Mouse (Mus musculus) thymus, postnatal 25 days (tissue): ENCODE data around the gene Zdhhc14.

Source experiments
- DNase-seq: peaks from one replicate; pipeline ENCODE4 v3.0.0; 2022

Gene Zdhhc14

DNA sequence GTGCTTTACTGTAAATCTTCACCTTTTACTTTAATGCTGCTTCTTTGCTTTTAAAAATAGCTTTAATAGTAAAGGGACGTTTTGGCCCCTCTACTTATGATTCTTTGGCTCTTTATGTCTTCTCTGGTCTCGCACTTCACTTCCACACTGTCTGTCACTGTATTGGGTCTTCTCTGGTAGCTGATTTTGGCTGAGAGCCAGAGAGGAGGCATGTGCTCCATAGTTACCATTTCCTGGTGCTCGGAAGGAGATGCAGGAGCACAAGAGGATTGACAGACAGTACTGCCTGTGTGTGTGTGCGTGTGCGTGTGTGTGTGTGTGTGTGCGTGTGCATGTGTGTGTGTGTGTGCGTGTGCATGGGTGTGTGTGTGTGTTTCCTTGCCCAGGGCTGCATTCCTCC, 14.2 kb downstream of the Zdhhc14 start:
- DNase-seq: no peak

DNA sequence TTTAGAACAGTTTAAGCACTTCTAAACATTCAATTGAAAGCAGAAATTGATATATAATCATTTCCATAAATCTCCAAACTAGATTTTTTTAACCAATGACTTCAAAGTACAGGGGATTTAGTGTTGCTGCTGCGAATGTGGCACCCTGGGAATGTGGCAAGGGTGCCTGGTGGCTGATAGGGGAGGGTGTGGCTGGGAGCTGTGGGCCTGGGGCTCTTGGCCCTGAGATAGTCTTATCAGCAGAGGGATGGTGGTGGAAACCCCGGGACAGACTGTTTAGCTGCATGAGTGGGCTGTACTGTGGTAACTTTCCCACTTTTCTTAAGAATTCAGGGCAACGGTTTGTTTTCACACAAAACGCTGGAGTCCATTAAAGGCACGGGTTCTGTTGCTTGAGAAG, 14.6 kb downstream of the Zdhhc14 start:
- DNase-seq: no peak

DNA sequence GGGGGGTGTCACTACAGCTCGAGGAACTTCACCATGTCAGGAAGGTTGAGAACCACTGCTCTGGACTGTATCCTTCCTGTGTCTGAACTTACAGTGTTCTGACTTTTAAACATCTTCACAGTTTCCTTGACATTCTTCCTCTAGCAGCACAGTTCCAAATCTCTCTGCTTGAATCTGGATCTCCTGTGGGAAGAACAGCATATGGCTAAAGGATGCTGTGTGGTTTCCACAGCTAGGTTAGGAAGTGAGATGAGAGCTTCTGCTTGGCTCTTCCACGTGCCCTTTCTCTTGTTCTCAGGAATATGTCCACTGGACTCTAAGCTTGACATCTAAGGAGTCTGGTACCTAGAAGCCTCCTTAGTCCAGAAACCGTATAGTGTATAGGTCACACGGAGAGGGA, 15.7 kb downstream of the Zdhhc14 start:
- no peak for DNase-seq

DNA sequence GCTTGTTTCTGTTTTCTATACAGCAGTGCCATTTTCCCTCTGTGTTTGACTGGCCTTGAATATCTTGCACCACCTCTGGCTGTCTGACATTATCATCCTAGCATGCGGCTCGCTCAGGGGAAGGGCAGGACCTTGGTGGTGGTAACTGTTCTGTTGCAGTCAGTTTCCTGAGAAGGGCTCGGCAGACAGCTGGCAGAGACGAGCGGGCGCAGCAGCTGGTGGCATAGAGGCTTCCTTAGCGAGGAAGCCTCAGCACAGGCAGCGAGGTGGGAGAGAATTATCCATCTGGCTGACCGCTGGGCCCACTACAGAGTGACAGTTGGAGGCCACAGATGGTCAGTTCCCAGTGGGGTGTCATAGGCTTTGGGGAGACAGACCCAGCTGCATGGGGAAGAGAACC, 18.2 kb downstream of the Zdhhc14 start:
- DNase-seq: peak; percentile 56

DNA sequence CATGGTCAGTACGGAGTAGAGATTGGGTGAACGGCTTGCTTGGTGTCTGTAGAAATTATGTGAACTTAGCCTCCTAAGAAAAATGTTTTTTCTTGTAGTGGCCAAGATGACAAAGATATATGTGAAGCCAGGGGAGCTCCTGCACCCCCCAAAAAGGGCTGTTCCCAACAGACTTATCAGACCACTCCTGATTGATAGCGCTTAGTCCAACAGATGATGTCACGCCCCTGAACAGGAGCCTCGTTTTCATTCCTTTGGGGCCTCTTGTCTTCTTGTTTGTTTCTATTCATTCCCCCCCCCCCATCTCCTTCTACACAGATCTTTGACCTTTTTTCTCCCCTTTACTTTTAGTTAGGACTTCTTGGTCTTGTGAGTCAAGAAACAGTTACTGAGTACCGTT, 19.4 kb downstream of the Zdhhc14 start:
- DNase-seq: no peak

DNA sequence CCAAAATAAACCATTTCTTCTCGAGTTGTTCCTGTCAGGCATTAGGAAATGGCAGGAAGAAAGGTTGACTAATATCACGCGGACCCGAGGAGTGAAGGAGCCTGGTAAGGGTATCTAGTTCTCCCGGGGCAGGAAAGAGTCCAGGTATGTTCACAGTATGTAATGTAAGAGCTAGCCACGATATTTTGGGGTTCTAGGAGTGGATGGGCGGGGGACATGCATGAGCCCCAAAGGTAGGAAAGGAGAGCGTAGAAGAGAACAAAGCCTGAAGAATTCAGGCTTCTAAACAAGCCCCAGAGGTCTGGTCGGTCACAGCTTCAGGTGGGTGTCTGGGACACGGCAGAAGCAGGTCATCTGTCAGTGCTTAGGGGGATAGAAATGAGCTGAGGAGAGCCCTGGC, 27.1 kb downstream of the Zdhhc14 start:
- no peak for DNase-seq

DNA sequence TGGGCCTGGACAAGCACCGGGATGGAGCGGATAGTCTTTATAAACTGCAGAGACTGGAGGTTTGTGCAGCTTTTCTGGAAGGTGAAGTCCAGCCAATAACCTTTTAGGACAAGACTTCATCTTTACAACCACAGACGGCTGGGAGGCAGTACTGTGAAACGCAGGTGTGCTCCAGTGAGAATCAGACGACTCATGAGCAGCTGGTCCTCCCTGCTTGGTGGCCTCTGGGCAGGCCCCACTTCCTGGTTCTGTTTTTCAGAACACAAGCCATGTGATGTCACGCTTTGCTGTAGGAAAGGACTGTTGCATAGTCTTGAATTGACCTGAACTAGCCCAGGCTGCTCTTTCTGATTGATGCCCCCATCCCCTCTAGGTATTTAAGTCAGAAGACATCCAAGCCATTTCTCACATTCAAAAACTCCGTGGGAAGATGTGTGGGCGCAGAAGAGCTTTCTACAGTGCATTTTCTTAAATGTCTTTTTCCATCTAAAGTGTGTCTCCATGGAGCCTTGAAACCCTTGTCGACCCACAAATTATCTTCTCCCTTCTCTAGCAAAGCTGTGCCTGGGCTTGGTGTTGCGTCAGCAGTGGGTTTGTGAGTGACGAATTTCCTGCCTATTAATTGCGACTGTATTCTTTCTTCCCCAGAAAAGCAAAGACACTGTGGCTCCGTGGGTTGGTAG, 27.7 kb downstream of the Zdhhc14 start:
- DNase-seq: peak; percentile 19

DNA sequence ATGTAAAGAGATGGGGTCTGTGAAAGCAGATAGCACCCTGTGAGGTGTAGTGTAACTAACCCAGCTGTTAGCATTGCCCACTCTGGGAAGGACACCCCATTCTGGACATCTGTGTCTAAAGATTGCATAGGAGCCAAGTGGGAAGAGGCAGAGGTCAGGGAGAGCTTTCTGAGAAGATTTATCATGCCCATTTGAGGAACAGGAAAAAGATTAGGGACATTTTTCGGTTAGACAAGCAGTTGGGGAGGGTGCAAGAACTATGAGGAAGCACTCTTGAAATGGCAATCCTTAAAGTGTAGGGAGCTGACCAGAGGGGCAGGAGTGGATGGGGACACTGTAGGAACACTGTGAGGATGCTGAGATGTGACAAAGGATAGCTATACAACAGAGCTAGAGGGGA, 29.2 kb downstream of the Zdhhc14 start:
- no peak for DNase-seq

DNA sequence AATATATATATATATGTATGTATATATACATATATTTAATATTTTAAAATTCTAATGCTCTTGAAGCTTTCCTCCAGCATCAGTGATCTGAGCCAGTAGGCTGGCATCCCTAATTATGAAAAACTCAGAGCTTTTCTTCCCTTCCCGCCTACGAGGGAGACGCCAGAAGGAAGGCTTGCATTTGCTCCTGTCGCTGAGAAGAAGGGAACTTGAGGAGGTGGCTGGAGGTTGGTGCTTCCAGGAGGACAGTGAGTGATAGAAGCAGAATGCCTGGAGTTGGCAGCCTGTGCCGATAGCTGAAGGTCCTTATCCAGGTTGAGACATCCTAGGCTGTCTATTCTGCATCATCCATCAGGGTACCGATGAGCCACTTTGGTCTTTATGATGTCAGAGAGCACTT, 37.2 kb downstream of the Zdhhc14 start:
- DNase-seq: no peak

DNA sequence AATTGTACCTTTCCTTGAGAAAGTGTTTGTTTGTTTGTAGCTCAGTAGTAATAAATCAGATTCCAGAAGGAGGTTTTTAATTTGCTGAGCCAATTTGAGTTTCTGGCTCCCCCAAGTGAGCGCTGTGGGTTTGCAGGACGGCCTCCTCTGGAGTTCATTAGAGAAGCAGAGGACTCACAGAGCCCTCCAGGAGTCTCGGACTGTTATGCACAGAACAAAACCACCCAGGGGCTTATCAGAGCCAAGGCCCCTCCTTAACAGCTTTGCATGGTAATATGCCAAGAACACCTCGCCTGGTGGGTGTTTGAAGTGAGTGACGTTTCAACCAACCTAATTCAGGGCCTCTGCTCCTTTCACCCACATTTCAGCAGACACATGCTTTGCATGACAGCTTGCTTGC, 40.5 kb downstream of the Zdhhc14 start:
- DNase-seq: no peak

DNA sequence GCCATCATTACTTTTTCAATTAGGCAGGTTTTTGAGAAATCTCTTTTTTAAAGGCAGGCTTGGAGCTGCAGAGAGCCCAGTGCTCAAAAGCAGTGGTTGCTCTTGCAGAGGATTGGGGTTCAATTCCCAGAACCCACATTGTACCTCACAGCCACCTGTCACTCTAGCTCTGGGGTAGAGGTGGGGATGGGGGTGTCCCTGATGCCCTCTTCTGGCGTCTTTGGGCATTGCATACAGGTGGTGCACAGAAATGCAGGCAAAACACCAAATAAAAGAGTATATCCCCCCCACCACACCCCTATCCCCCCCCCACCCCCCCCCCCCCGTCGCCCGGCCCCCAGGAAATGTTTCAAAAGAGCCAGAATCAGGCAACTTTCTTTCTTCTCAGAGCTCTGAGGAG, 43.0 kb downstream of the Zdhhc14 start:
- peak; percentile 61 for DNase-seq

DNA sequence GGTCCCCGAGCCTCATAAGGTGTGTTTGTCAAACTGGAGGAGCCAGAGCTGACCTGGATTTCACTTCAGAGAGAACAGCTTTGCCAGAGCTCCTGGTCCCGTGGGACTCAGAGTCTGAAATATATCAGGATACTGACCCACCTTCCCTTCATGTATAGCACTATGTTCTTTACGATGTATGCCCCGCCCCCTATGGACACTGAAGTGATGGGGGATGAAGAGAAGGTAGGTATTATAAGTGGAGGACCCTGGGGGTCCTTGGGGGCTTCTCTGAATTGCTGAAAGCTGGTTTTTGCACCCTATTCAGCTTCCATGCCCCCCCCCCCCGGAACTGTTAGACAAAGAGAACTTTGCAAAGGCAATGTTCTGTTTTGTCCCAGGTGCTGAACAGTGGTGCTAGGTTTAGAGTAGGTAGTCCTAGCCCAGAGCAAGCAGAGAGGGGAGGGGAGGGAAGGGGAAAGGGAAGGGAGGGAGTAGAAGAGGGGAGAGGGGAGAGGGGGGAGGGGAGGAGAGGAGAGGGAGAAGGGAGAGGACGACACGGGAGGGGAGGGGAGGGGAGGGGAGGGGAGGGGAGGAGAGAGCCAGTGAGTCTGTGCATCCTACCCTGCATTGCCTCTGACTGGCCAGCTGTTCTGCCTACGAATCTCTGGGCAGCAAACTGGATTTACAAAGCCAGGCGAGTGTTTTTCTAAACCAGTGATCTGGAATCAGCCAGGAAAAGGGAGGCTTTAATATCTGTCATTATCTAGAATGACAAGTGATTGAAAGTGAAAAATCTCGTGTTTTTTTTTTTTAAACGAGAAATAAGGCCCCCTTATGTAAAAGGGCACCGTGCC, 44.1 kb downstream of the Zdhhc14 start:
- DNase-seq: no peak

DNA sequence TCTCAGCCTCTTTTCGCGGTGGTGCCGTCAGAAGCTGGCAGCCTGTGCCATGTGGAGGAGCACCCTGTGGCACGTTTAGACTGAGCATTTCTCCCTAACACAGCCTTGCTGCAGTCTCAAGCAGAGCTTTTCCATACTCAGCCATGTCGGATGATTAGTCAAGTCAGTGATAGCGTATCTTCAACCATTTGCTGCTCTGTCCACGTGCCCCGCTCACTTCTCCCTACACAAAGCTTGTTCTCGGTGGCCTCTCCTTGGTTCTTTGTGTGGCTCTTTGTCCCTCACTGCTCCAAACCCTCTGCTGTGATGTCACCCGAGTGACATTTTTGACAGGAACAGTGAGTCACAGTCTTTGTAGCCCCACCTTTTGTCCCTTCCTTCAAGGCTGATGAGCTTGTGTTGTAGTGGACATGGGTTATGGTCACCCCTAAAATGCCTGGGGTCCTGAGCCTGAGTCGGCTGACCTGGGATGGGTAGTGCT, 44.8 kb downstream of the Zdhhc14 start:
- no peak for DNase-seq

DNA sequence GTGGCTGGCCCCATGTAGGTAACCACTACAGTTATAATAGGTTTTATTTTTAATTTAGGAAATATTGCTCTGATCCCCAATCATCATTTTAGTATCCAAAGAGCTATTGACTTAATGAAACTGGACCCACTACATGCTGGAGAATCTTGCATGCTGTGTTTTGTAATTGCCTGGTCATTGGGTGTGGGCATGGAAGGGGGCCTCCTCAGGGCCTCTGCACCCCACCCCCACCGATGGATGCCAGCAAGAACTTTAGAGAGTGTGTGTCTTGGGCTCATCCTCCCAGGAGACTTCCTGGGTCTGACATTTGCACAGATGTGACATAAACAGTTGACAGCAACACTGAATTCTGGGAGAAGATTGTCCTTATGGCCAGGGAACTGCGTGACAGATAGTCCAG, 49.8 kb downstream of the Zdhhc14 start:
- no peak for DNase-seq

DNA sequence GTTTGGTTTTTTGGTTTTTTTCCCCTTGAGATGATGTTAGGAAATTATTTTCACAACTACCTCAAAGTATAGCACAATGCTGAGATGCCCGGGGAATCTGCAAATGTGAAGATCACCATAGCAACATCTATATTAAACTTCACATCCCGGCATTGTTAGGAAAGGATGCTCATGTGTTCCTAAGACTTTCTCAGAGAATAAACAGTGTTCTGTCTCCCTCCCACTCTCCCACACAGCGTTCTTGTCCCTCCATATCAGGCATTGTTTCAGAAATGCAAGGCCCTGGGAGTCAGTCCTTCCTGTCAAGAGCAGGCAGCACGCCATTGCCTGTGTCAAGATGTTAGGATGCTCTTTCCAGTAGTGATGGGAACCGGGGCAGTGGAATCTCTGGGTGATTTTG, 51.7 kb downstream of the Zdhhc14 start:
- no peak for DNase-seq

DNA sequence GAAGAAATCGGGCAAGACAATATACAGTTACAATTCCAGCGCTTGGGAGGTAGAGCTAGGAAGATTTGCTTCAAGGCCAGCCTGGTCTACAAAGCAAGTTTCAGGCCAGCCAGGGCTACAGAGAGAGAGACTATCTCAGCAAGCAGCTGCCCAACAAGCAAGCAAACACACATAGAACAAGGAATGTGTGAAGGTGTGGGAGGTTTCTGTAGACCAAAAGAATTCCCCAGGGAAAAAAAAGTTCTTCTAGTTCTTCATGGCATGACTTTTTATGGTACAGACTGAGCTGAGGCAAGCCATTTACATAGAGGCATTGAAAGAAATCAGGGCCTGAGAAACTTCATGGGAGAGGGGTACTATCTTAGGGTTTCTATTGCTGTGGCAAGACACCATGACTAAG, 52.7 kb downstream of the Zdhhc14 start:
- DNase-seq: no peak

DNA sequence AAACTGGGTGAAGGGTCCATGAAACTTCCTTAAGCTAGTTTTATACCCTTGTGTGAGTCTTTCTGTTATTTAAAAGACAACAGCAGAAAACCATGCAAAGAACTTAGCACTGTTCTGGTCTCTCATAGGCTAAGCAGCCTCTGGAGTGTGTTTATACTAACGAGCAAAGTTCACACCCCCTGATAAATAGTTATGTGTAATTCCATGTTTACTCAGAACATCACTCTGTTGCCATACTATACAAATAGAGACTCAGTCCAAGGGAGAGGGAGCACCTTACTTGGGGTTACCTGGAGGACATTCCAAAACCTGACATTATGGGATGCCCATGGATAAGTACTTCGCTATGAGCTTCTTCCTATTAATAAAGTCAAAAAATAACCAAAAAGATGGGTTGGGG, 56.2 kb downstream of the Zdhhc14 start:
- DNase-seq: no peak

DNA sequence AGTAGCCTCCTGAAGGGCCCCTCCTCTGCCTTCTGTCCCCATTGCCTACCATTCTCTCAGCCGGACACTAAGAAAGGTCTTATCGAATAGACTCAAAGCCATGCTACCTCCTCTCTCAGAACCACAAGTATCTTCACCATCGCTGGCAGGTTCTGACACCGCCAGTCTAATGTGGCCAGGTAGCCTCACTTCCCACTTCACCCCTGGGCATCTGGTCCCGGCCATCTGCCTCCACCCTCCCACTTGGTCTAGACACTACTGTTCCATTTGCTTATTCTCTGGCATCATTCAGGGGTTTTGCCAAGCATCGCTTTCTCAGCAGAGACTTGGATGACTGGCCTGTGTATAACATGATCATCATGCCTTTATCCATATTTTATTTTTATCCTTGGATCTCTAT, 57.1 kb downstream of the Zdhhc14 start:
- DNase-seq: no peak

DNA sequence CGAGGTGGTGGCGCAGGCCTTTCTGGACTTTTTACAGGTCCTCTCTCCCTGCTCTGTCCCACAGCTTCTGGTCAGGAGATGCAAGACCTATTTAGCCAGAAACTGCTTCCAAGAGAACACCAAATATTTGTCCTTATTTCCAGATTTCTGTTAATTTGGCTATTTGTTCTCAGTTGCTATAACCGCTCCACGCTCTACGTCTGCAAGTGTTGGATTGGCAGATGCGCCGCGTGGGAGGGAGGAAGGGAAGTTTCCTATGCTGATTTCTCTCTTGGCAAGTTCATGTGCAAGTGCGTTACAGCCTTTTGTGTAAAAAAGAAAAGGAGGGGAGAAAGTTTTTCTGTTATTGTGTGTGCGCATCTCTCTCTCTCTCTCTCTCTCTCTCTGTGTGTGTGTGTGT, 58.1 kb downstream of the Zdhhc14 start:
- no peak for DNase-seq

DNA sequence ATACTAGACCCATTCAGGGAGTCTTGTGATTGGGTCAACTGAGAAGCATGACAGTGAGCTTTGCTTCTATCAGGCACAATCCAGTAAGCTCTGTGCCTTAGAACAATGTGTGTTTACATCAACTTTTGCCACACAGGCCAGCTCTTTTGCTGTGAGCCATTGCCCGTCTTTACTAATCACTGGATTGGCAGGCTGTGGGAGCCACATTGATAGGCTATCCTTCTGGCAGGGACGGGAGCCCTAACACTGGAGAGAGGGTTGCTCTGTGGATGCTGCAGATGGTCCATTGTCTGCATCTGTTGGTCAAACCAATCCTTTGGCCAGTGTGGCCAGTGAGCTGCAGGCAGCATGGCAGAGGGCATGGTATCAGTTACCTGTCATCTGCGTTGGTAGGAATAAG, 58.8 kb downstream of the Zdhhc14 start:
- no peak for DNase-seq

DNA sequence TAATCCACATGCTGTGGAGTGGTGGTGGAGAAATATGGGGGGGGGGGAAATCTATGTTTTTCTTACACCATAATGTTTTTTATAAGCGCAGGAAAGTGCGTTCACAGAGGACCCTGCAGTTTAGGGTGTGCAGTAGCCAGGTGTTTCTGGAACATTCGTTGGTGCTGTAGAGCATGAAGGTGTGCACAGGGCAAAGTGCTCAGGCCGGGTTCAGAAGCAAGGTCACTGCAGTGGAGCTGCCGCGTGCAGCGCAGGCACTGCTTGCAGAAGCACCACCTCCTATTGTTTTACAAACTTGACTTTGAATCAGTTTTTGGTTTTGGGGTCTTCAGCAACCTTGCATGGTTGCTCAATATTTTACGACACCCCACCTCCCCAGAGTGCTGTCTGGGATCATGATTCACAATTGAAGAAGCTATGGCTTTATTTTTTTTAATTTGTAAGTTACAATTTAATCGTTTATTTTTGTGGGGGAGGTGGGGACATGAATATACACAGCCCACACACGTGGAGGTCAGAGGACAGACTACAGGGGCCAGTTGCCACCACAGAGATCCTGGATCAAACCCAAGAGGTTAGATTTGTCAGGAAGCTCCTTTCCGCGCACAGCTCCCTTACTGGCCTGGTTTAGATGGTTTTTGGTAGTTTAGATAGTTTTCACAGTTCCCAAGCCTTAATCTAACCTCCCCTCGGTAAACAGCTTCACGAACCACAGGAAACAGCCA, 59.8 kb downstream of the Zdhhc14 start:
- DNase-seq: no peak

DNA sequence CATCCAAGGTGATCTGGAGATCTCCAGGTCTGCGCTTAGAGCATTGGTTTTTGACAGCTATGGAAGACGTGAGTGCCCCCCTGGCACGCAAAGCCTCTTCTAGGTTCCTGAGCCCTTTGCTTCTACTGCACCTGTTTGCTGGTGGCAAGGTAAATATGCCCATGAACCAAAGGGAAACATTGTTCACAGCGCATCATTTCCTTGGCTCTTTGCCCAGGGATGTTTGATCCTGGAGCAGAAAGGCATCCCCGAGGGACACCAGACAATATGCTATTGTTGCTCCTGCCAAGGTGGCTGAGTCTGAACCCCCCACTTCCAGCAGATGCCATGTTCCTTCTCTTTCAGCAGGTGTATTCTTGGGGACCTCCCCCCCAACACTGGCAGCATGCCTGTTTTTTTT, 61.2 kb downstream of the Zdhhc14 start:
- no peak for DNase-seq

DNA sequence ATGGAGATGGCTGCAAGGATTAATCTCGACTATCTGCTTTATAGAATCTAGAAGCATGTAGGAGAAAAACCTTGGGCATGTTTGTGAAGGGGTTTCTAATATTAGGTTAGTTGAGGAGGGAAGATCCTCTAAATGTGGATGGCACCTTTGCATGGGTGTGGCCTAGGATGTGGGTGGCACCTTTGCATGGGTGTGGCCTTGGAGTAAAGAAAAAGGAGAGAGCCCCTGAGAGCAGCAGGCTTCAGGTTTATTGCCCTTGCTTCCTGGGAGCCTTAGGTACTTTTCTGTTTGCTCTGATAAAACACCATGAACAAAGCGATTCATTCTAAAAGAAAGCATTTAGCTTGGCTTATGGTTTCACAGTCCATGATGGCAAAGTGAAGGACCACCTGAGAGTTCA, 62.2 kb downstream of the Zdhhc14 start:
- DNase-seq: no peak

DNA sequence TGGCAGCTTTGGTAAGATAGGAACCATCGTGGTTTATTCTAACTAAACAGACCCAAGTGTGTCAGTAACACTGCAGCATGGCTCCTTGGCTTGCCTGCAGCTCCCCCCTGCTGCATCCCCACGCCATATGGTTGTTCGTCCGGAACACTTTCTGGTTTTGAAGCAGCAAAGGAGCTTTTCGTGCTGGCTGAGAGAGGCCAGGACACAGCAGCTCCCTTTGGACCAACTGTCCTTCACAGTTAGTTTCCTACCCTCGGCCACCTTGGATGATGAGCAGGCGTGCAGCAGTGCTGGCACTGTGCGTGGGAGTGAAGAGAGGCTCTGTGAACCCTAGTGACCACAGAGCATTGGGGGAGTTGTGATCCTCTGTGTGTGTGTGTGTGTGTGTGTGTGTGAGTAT, 64.2 kb downstream of the Zdhhc14 start:
- DNase-seq: no peak
